Mouse (Mus musculus) liver, embryonic 15.5 days (tissue): ENCODE data around the gene Limch1. TPM values are rescaled to one million over a fixed set of nuclear protein-coding genes. Genes with fewer than 3 reads are reported as not detected.

Experiments used
- ATAC-seq: fragments of 200-750 bp; cut with Nextera tagmentation; 2 replicates; pipeline ENCODE4 v1.8.0; 2017; ENCODE audit warnings: moderate number of reproducible peaks, mild to moderate bottlenecking, moderate library complexity; ENCODE audit not compliant: insufficient read depth
- H3K27ac ChIP-seq: fragments of 300-500 bp; sonication (generic); replicated peaks from 2 replicates; pipeline ENCODE4 v1.5.1; 2015; ENCODE audit warnings: mild to moderate bottlenecking, inconsistent platforms
- H3K27me3 ChIP-seq: fragments of 300-500 bp; sonication (generic); 2 replicates; pipeline ENCODE4 v1.6.1; 2015; ENCODE audit warnings: mild to moderate bottlenecking, inconsistent platforms
- H3K36me3 ChIP-seq: fragments of 300-500 bp; sonication (generic); replicated peaks from 2 replicates; pipeline ENCODE4 v1.6.1; 2015; ENCODE audit warnings: moderate library complexity, mild to moderate bottlenecking, inconsistent platforms
- H3K4me1 ChIP-seq: fragments of 300-500 bp; sonication (generic); replicated peaks from 2 replicates; pipeline ENCODE4 v1.6.1; 2015; ENCODE audit warnings: inconsistent platforms
- H3K4me2 ChIP-seq: fragments of 300-500 bp; sonication (generic); 2 replicates; pipeline ENCODE4 v1.6.1; 2015; ENCODE audit warnings: moderate library complexity, mild to moderate bottlenecking, inconsistent platforms
- H3K4me3 ChIP-seq: fragments of 300-500 bp; sonication (generic); replicated peaks from 2 replicates; pipeline ENCODE4 v1.5.1; 2015; ENCODE audit warnings: mild to moderate bottlenecking, inconsistent platforms
- H3K9ac ChIP-seq: fragments of 300-500 bp; sonication (generic); 2 replicates; pipeline ENCODE4 v1.6.1; 2015; ENCODE audit warnings: moderate library complexity, mild to moderate bottlenecking, inconsistent platforms
- H3K9me3 ChIP-seq: fragments of 300-500 bp; sonication (generic); replicated peaks from 2 replicates; pipeline ENCODE4 v1.6.1; 2016; ENCODE audit warnings: inconsistent platforms
- WGBS: fragments of 180-500 bp; shearing (Covaris S2); methylation state at CpG from one replicate; pipeline ENCODE4 v1.1.7; 2015; ENCODE audit warnings: mixed read lengths; ENCODE audit not compliant: insufficient replicate concordance; 5-methylcytosine and 5-hydroxymethylcytosine counted together
- polyA plus RNA-seq: library from polyadenylated mRNA; unstranded; fragments of >200 nt; fragmentation: Nextera tagmentation; extraction: Ambion mirVana; gene quantifications from 2 replicates; pipeline ENCODE4 v1.2.1, GENCODE M21; 2015

The Limch1 gene
- polyA plus RNA-seq, 1 experiment from 2014 or later: 1.8 TPM

DNA sequence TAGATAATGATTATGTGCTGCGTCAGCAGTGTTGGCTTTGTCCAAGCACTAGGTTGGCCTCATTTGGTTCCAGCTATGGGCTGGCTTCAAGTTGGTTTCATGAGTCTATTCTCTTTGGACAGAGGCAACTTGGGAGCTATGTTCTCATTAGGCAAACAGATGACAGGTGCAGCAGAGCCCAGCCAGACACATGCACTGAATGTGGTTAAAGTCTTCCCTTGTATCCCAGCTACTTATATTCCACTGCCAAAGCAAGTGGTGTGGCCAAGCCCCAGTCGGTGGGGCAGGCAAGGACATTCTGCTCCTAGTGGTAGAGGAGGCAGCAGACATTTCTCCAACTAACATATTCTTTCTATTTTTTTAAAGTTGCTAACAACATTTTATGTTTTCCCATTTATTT is 16.4 kb downstream of the Limch1 start:
- Histone ChIP-seq H3K36me3 (no peaks in the 10 kb centered on the region), H3K27ac (no peak overlapping the region), H3K4me3 (no peak overlapping the region), H3K27me3 (no peaks in the 10 kb centered on the region), H3K4me2 (no peak overlapping the region), H3K9me3 (no peaks in the 10 kb centered on the region), H3K4me1 (no peaks in the 10 kb centered on the region), H3K9ac (no peak overlapping the region)
- 47% methylated on average over 2 of the region's 2 CpGs for WGBS
- ATAC-seq: no peak

GRCm38 (mm10) chr5:66764129-66764528 is 18.5 kb downstream of the Limch1 start:
- WGBS: 56% methylated on average over 6 of the region's 6 CpGs
- no peaks in the 10 kb centered on the region for H3K36me3 ChIP-seq
- no peaks in the 10 kb centered on the region for H3K27me3 ChIP-seq

GRCm38 (mm10) chr5:66765911-66766310 is 20.3 kb downstream of the Limch1 start:
- no peaks in the 10 kb centered on the region for H3K27me3 ChIP-seq
- H3K36me3 ChIP-seq: no peaks in the 10 kb centered on the region
- H3K27ac ChIP-seq: no peak overlapping the region
- no peaks in the 10 kb centered on the region for H3K4me1 ChIP-seq
- ATAC-seq: no peak
- H3K9ac ChIP-seq: no peak overlapping the region
- no peak overlapping the region for H3K4me3 ChIP-seq
- no peak overlapping the region for H3K4me2 ChIP-seq
- WGBS: 48% methylated on average over 2 of the region's 2 CpGs
- H3K9me3 ChIP-seq: no peaks in the 10 kb centered on the region

More at GRCm38 (mm10) chr5:66764129-66764528, 18.5 kb downstream of the Limch1 start:
- H3K4me1 ChIP-seq: no peaks in the 10 kb centered on the region
- H3K27ac ChIP-seq: no peak overlapping the region
- no peaks in the 10 kb centered on the region for H3K9me3 ChIP-seq
- no peak for ATAC-seq
- H3K9ac ChIP-seq: no peak overlapping the region
- H3K4me2 ChIP-seq: no peak overlapping the region
- H3K4me3 ChIP-seq: no peak overlapping the region

- H3K9ac ChIP-seq: no peak overlapping the region
- WGBS: 11% methylated on average over 4 of the region's 4 CpGs
These were observed 22.4 kb downstream of the Limch1 start for GRCm38 (mm10) chr5:66768034-66768433.

GRCm38 (mm10) chr5:66769070-66769469 is 23.4 kb downstream of the Limch1 start:
- H3K27me3 ChIP-seq: no peaks in the 10 kb centered on the region
- ATAC-seq: no peak
- H3K9me3 ChIP-seq: no peaks in the 10 kb centered on the region
- H3K9ac ChIP-seq: no peak overlapping the region
- no peak overlapping the region for H3K4me3 ChIP-seq
- no peaks in the 10 kb centered on the region for H3K4me1 ChIP-seq
- H3K27ac ChIP-seq: no peak overlapping the region
- H3K36me3 ChIP-seq: no peaks in the 10 kb centered on the region
- no peak overlapping the region for H3K4me2 ChIP-seq
- WGBS: 33% methylated on average over 4 of the region's 4 CpGs

More at GRCm38 (mm10) chr5:66768034-66768433, 22.4 kb downstream of the Limch1 start:
- no peaks in the 10 kb centered on the region for H3K27me3 ChIP-seq
- H3K4me1 ChIP-seq: no peaks in the 10 kb centered on the region
- no peak overlapping the region for H3K27ac ChIP-seq
- H3K9me3 ChIP-seq: no peaks in the 10 kb centered on the region
- H3K36me3 ChIP-seq: no peaks in the 10 kb centered on the region
- ATAC-seq: no peak
- no peak overlapping the region for H3K4me2 ChIP-seq
- H3K4me3 ChIP-seq: no peak overlapping the region

- Histone ChIP-seq H3K4me2 (no peak overlapping the region), H3K4me1 (no peaks in the 10 kb centered on the region), H3K27me3 (no peaks in the 10 kb centered on the region), H3K4me3 (no peak overlapping the region), H3K9ac (no peak overlapping the region), H3K27ac (no peak overlapping the region), H3K9me3 (no peaks in the 10 kb centered on the region), H3K36me3 (no peaks in the 10 kb centered on the region)
- no peak for ATAC-seq
- WGBS: 56% methylated on average over 5 of the region's 5 CpGs
These were observed 23.9 kb downstream of the Limch1 start for GRCm38 (mm10) chr5:66769558-66769957.

- WGBS: 57% methylated on average over 10 of the region's 10 CpGs
- no peak overlapping the region for H3K4me2 ChIP-seq
- H3K36me3 ChIP-seq: no peaks in the 10 kb centered on the region
- no peaks in the 10 kb centered on the region for H3K27me3 ChIP-seq
- H3K9me3 ChIP-seq: no peaks in the 10 kb centered on the region
- H3K9ac ChIP-seq: no peak overlapping the region
- no peak overlapping the region for H3K4me3 ChIP-seq
- no peak for ATAC-seq
- H3K27ac ChIP-seq: no peak overlapping the region
- H3K4me1 ChIP-seq: no peaks in the 10 kb centered on the region
These were observed 32.5 kb downstream of the Limch1 start for GRCm38 (mm10) chr5:66777999-66778710.

GRCm38 (mm10) chr5:66780371-66780770 is 34.7 kb downstream of the Limch1 start:
- Histone ChIP-seq H3K27me3 (no peaks in the 10 kb centered on the region), H3K36me3 (no peaks in the 10 kb centered on the region), H3K27ac (no peak overlapping the region), H3K4me3 (no peak overlapping the region), H3K4me1 (no peaks in the 10 kb centered on the region), H3K9ac (no peak overlapping the region), H3K4me2 (no peak overlapping the region), H3K9me3 (no peaks in the 10 kb centered on the region)
- WGBS: 69% methylated on average over 4 of the region's 4 CpGs
- ATAC-seq: no peak

- H3K27ac ChIP-seq: no peak overlapping the region
- 65% methylated on average over 1 of the region's 1 CpGs for WGBS
- no peak for ATAC-seq
These were observed 35.9 kb downstream of the Limch1 start for GRCm38 (mm10) chr5:66781507-66781906.

GRCm38 (mm10) chr5:66782851-66783250 is 37.2 kb downstream of the Limch1 start:
- Histone ChIP-seq H3K9me3 (no peaks in the 10 kb centered on the region), H3K4me1 (no peaks in the 10 kb centered on the region), H3K4me3 (no peak overlapping the region), H3K27ac (no peak overlapping the region), H3K36me3 (no peaks in the 10 kb centered on the region), H3K4me2 (no peak overlapping the region), H3K9ac (no peak overlapping the region), H3K27me3 (no peaks in the 10 kb centered on the region)
- WGBS: 78% methylated on average over 2 of the region's 2 CpGs
- no peak for ATAC-seq

More at GRCm38 (mm10) chr5:66781507-66781906, 35.9 kb downstream of the Limch1 start:
- H3K4me3 ChIP-seq: no peak overlapping the region
- no peaks in the 10 kb centered on the region for H3K36me3 ChIP-seq
- H3K4me2 ChIP-seq: no peak overlapping the region
- no peaks in the 10 kb centered on the region for H3K9me3 ChIP-seq
- H3K9ac ChIP-seq: no peak overlapping the region
- no peaks in the 10 kb centered on the region for H3K4me1 ChIP-seq
- no peaks in the 10 kb centered on the region for H3K27me3 ChIP-seq

DNA sequence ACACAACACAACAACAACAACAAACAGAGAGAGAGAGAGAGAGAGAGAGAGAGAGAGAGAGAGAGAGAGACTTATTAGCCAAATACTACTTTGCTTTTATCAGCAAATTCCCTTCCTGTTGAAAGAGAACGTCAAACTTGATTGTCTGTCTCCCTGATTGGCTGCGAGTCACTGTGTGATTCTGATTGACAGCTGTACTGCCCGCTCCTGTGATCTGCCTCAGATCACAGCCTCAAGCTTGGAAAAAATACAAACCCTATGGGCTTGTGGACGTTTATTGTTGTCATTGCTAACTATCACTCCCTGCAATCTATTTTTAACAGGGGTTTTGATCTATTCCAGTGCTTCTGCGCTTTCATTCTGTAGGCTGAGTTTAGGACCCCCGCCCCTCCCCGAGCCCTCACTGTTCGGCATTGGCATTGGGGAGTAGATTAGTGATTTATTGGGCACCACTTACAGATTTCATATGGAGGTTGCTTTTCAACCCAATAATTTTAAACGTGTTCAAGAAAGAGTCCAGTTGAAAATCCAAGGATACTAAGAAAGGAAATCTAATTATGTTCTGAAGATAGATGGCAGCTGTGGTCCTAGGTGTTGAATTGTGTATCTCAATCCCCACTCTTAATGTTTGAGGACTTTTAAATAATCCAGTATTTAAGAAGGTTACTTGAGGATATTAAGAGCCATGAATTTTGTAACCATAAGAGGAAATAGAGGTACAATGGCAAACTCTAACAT is 39.2 kb downstream of the Limch1 start:
- H3K4me1 ChIP-seq: no peaks in the 10 kb centered on the region
- no peak overlapping the region for H3K4me3 ChIP-seq
- no peak overlapping the region for H3K27ac ChIP-seq
- no peaks in the 10 kb centered on the region for H3K27me3 ChIP-seq
- 50% methylated on average over 9 of the region's 9 CpGs for WGBS
- no peaks in the 10 kb centered on the region for H3K9me3 ChIP-seq
- no peaks in the 10 kb centered on the region for H3K36me3 ChIP-seq
- no peak overlapping the region for H3K4me2 ChIP-seq
- no peak for ATAC-seq
- H3K9ac ChIP-seq: no peak overlapping the region
